Mouse (Mus musculus) CH12.LX (cell line): ENCODE measurements around the gene Marc2. TPM values are rescaled to one million over a fixed set of nuclear protein-coding genes. Genes with fewer than 3 reads are reported as not detected.

ENCODE experiments used
- DNase-seq: peaks from one replicate; pipeline ENCODE4 v3.0.0-alpha.2; 2013; ENCODE audit errors: extremely low read depth
- H3K27ac ChIP-seq: 2 replicates; pipeline ENCODE4 v1.5.1; 2012; ENCODE audit warnings: low read depth, mild to moderate bottlenecking, control low read depth, moderate library complexity; ENCODE audit not compliant: insufficient read depth
- H3K27me3 ChIP-seq: replicated peaks from 2 replicates; pipeline ENCODE3; 2012; ENCODE audit warnings: inconsistent platforms
- H3K36me3 ChIP-seq, 2 experiments: replicated peaks in 1 of 2; 2 replicates each; pipeline versions ENCODE3 to v1.6.1; 2012; ENCODE audit warnings: inconsistent platforms in 1 of 2, low read length in 1 of 2, mild to moderate bottlenecking in 1 of 2, mixed read lengths in 1 of 2, moderate library complexity in 1 of 2; ENCODE audit not compliant: control insufficient read depth in 1 of 2, insufficient read depth in 1 of 2
- H3K4me1 ChIP-seq, 2 experiments: 2 replicates each; pipeline ENCODE4 v1.6.1; 2012; ENCODE audit warnings: inconsistent platforms in 1 of 2, moderate library complexity in 1 of 2; ENCODE audit not compliant: insufficient read depth in 2 of 2, control insufficient read depth in 1 of 2
- H3K4me2 ChIP-seq: 2 replicates; pipeline ENCODE4 v1.6.1; 2012; ENCODE audit warnings: low read depth, mild to moderate bottlenecking, control low read depth; ENCODE audit not compliant: poor library complexity, insufficient read depth, severe bottlenecking
- H3K4me3 ChIP-seq, 3 experiments: fragments of 150-350 bp in 1 of 3; sonication (generic) in 1 of 3; replicated peaks in 1 of 3; 2 replicates each; pipeline versions ENCODE3 to v1.5.1; 2011 to 2012; ENCODE audit warnings: low read depth in 2 of 3, low read length in 2 of 3, mild to moderate bottlenecking in 2 of 3, moderate library complexity in 2 of 3, control low read depth in 1 of 3, improper control_type of control experiment in 1 of 3, inconsistent platforms in 1 of 3, mixed read lengths in 1 of 3; ENCODE audit not compliant: poor library complexity in 1 of 3
- H3K79me2 ChIP-seq: replicated peaks from 2 replicates; pipeline ENCODE4 v1.6.1; 2012; ENCODE audit warnings: mild to moderate bottlenecking, moderate library complexity; ENCODE audit not compliant: control insufficient read depth, poor library complexity, insufficient read depth, severe bottlenecking; ENCODE audit errors: extremely low read depth
- H3K9ac ChIP-seq: 2 replicates; pipeline ENCODE4 v1.6.1; 2012; ENCODE audit warnings: low read depth, mild to moderate bottlenecking, control low read depth, moderate library complexity; ENCODE audit not compliant: insufficient read depth
- H3K9me3 ChIP-seq: replicated peaks from 2 replicates; pipeline ENCODE3; 2012; ENCODE audit warnings: low read length, inconsistent platforms, mixed read lengths
- BHLHE40 ChIP-seq: IDR thresholded peaks from 2 replicates; pipeline ENCODE4 v1.6.1; 2011; ENCODE audit warnings: mild to moderate bottlenecking, low read depth, low read length, improper control_type of control experiment
- E2F4 ChIP-seq: IDR thresholded peaks from 2 replicates; pipeline ENCODE4 v1.6.1; 2011; ENCODE audit warnings: low read depth, low read length, improper control_type of control experiment; ENCODE audit not compliant: insufficient replicate concordance
- EP300 ChIP-seq: IDR thresholded peaks from 2 replicates; pipeline ENCODE4 v1.6.1; 2011; ENCODE audit warnings: low read length, improper control_type of control experiment
- ETS1 ChIP-seq: conservative IDR thresholded peaks from 2 replicates; pipeline ENCODE4 v1.6.1; 2012; ENCODE audit warnings: low read depth, mild to moderate bottlenecking, inconsistent platforms, low read length, improper control_type of control experiment, moderate library complexity
- GABPA ChIP-seq: IDR thresholded peaks from 2 replicates; pipeline ENCODE4 v1.6.1; 2012; ENCODE audit warnings: low read depth, low read length, improper control_type of control experiment, inconsistent platforms; ENCODE audit not compliant: insufficient replicate concordance
- HCFC1 ChIP-seq: IDR thresholded peaks from 2 replicates; pipeline ENCODE4 v1.6.1; 2012; ENCODE audit warnings: low read depth, mild to moderate bottlenecking, inconsistent platforms, low read length, improper control_type of control experiment
- IRF4 ChIP-seq: IDR thresholded peaks from 2 replicates; pipeline ENCODE4 v1.6.1; 2014; ENCODE audit warnings: low read depth, mild to moderate bottlenecking, inconsistent platforms, low read length, improper control_type of control experiment
- JUND ChIP-seq: conservative IDR thresholded peaks from 2 replicates; pipeline ENCODE4 v1.6.1; 2011; ENCODE audit warnings: low read depth, low read length, improper control_type of control experiment
- KAT2A ChIP-seq: IDR thresholded peaks from 2 replicates; pipeline ENCODE4 v1.6.1; 2012; ENCODE audit warnings: low read length, improper control_type of control experiment, inconsistent platforms; ENCODE audit not compliant: insufficient replicate concordance
- MAX ChIP-seq: IDR thresholded peaks from 2 replicates; pipeline ENCODE4 v1.6.1; 2011; ENCODE audit warnings: low read length, improper control_type of control experiment
- MXI1 ChIP-seq: IDR thresholded peaks from 2 replicates; pipeline ENCODE4 v1.6.1; 2011; ENCODE audit warnings: mild to moderate bottlenecking, low read depth, low read length, improper control_type of control experiment
- MYC ChIP-seq: IDR thresholded peaks from 2 replicates; pipeline ENCODE4 v1.6.1; 2011; ENCODE audit warnings: low read depth, mild to moderate bottlenecking, improper control_type of control experiment, low read length
- POLR2A ChIP-seq: IDR thresholded peaks from 2 replicates; pipeline ENCODE4 v1.6.1; 2011; ENCODE audit warnings: low read depth, mild to moderate bottlenecking, improper control_type of control experiment, low read length
- POLR2AphosphoS2 ChIP-seq: IDR thresholded peaks from 2 replicates; pipeline ENCODE4 v1.6.1; 2011; ENCODE audit warnings: low read depth, low read length, improper control_type of control experiment
- RAD21 ChIP-seq: IDR thresholded peaks from 2 replicates; pipeline ENCODE4 v1.6.1; 2011; ENCODE audit warnings: low read depth, mild to moderate bottlenecking, low read length, improper control_type of control experiment, moderate library complexity
- SIN3A ChIP-seq: IDR thresholded peaks from 2 replicates; pipeline ENCODE4 v1.6.1; 2012; ENCODE audit warnings: low read length, improper control_type of control experiment, inconsistent platforms
- TCF12 ChIP-seq: IDR thresholded peaks from 2 replicates; pipeline ENCODE4 v1.6.1; 2014; ENCODE audit warnings: low read depth, mild to moderate bottlenecking, inconsistent platforms, low read length, improper control_type of control experiment
- USF1 ChIP-seq: IDR thresholded peaks from 2 replicates; pipeline ENCODE4 v1.6.1; 2014; ENCODE audit warnings: low read depth, mild to moderate bottlenecking, inconsistent platforms, low read length, improper control_type of control experiment
- ZC3H11A ChIP-seq: IDR thresholded peaks from 2 replicates; pipeline ENCODE4 v1.6.1; 2012; ENCODE audit warnings: low read depth, mild to moderate bottlenecking, inconsistent platforms, low read length, improper control_type of control experiment
- ZKSCAN1 ChIP-seq: IDR thresholded peaks from 2 replicates; pipeline ENCODE4 v1.6.1; 2012; ENCODE audit warnings: low read depth, inconsistent platforms, low read length, improper control_type of control experiment, borderline replicate concordance
- ZMIZ1 ChIP-seq: IDR thresholded peaks from 2 replicates; pipeline ENCODE4 v1.6.1; 2012; ENCODE audit warnings: low read depth, mild to moderate bottlenecking, inconsistent platforms, low read length, improper control_type of control experiment
- dilution Hi-C: fragments of 300-500 bp; cut with MboI; formaldehyde crosslinking; loops from 2 replicates; pipeline ENCODE4 v1.14.3; 2020; ENCODE audit warnings: low sequenced_read_pairs; ENCODE audit not compliant: extremely low pct_unique_long_range_greater_than_20kb, extremely low pct_ligation_motif_present
- in situ Hi-C: fragments of 300-500 bp; cut with MboI; formaldehyde crosslinking; loops from 3 replicates; pipeline ENCODE4 v1.14.3; 2019; ENCODE audit warnings: low sequenced_read_pairs, low pct_ligation_motif_present, low pct_unique_long_range_greater_than_20kb, mixed read lengths
- polyA plus RNA-seq: library from polyadenylated mRNA; unstranded; fragments of >175 nt; gene quantifications from 2 replicates; pipeline ENCODE4 v1.2.1, GENCODE M21; 2012; ENCODE audit warnings: low read depth; ENCODE audit not compliant: insufficient read length
- total RNA-seq, 2 experiments: library from RNA; depleted of rRNA; stranded (reverse); fragments of 300-350 nt in 1 of 2; fragments of >200 nt in 1 of 2; gene quantifications; 2 replicates each; pipeline ENCODE4 v1.2.3; 2012 to 2014

Gene Marc2
- total and polyA plus RNA-seq, 3 experiments, result 55.0 to 129 (median 63.5) TPM

DNA sequence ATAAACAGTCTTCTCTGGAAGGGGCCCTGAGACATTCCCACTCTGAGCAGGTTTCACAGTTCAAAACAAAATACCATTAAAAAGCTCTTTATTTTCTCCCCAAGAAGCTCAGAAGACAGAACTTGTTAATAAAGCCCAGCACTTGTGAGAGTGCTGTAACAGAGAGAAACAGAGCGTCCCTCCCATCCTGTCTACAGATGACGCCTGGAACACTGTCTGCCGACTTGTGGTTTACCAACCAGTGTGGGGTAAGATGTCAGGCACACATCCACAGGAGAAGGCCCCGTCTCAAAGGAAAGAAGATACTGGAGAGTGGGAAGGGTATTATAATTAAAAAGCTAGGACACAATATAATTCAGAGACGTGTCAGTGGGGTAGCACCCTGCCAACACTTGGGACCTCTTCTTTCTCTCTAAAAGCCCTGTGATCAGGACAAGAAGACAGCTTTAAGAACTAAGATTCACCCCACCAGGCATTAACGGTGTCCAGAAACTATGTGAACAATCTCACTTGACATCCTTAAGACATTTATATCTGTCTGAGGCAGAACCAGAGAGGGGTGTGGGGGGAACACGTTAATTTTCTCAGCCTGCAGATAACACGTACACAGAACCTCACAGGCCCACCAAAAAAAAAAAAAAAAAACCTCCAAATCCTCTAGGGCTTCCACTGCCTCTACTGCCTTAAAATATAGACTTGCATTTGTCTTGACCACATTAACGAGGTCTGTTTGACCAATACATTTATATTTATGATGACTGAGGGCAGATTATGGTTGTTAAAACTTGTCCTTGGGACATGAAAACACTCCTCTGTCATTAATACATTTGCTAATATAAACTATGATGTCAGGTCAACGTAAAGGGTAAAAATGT, 64.7 kb downstream of the Marc2 start:
- dilution Hi-C loops (no loop called here), in situ Hi-C loops (no loop called here)
- Histone ChIP-seq H3K36me3 (no peaks in the 10 kb centered on the region), H3K9ac (no peak overlapping the region), H3K9me3 (no peaks in the 10 kb centered on the region), H3K4me2 (no peak overlapping the region), H3K27me3 (no peaks in the 10 kb centered on the region), H3K4me3 (no peak overlapping the region), H3K4me1 (peaks cover 0 to 3% of the 10 kb centered on the region in 2 experiments; a peak in 1 of 4 replicates), H3K79me2 (no peaks in the 10 kb centered on the region; the same call in 1 of the 2 replicates), H3K27ac (no peak overlapping the region)
- no peak for TF ChIP-seq KAT2A
- TF ChIP-seq E2F4, result no peak
- no peak for TF ChIP-seq EP300
- no peak for TF ChIP-seq USF1
- TF ChIP-seq MAX, result no peak
- no peak for DNase-seq

GRCm38 (mm10) chr1:184778157-184778556, 68.1 kb downstream of the Marc2 start:
- in situ Hi-C loops, result no loop called here
- Histone ChIP-seq H3K4me2 (no peak overlapping the region), H3K9me3 (no peaks in the 10 kb centered on the region), H3K27me3 (no peaks in the 10 kb centered on the region), H3K4me3 (no peak overlapping the region), H3K27ac (no peak overlapping the region), H3K4me1 (no peaks in the 10 kb centered on the region), H3K9ac (no peak overlapping the region), H3K79me2 (no peaks in the 10 kb centered on the region), H3K36me3 (no peaks in the 10 kb centered on the region)
- dilution Hi-C loops, result no loop called here
- TF ChIP-seq TCF12, result no peak
- no peak for TF ChIP-seq MXI1
- TF ChIP-seq RAD21, result no peak
- TF ChIP-seq EP300, result no peak
- TF ChIP-seq E2F4, result no peak
- no peak for TF ChIP-seq ETS1
- no peak for TF ChIP-seq MAX
- TF ChIP-seq POLR2AphosphoS2, result no peak
- no peak for TF ChIP-seq MYC
- no peak for TF ChIP-seq ZMIZ1
- TF ChIP-seq ZC3H11A, result no peak
- no peak for TF ChIP-seq GABPA
- no peak for TF ChIP-seq POLR2A
- TF ChIP-seq HCFC1, result no peak
- TF ChIP-seq ZKSCAN1, result no peak
- TF ChIP-seq IRF4, result no peak
- TF ChIP-seq JUND, result no peak
- no peak for TF ChIP-seq BHLHE40
- no peak for TF ChIP-seq SIN3A
- DNase-seq, result no peak
